Mouse (Mus musculus) brain, embryonic 14.5 days (tissue): ENCODE data around the gene Xylt1. TPM values are rescaled to one million over a fixed set of nuclear protein-coding genes. Genes with fewer than 3 reads are reported as not detected.

ENCODE experiments used
- DNase-seq: peaks from one replicate; pipeline ENCODE4 v3.0.0-alpha.2; 2011; ENCODE audit warnings: low read depth
- CTCF ChIP-seq: fragments of 200-500 bp; IDR thresholded peaks from 2 replicates; pipeline ENCODE4 v1.5.1; 2012; ENCODE audit warnings: inconsistent platforms, mild to moderate bottlenecking, moderate library complexity, borderline replicate concordance; ENCODE audit not compliant: insufficient read depth, insufficient read length; ENCODE audit errors: extremely low read depth
- POLR2A ChIP-seq: fragments of 200-500 bp; IDR thresholded peaks from 2 replicates; pipeline ENCODE4 v1.6.1; 2012; ENCODE audit warnings: mild to moderate bottlenecking, inconsistent platforms, borderline replicate concordance; ENCODE audit not compliant: poor library complexity, insufficient read depth, insufficient read length, severe bottlenecking; ENCODE audit errors: extremely low read depth
- polyA plus RNA-seq: library from polyadenylated mRNA; depleted of rRNA; stranded (reverse); fragments of >200 nt; gene quantifications from 2 replicates; pipeline ENCODE4 v1.2.3, GENCODE M21; 2012

The Xylt1 gene
- polyA plus RNA-seq, 1 experiment: 8.2 TPM

DNA sequence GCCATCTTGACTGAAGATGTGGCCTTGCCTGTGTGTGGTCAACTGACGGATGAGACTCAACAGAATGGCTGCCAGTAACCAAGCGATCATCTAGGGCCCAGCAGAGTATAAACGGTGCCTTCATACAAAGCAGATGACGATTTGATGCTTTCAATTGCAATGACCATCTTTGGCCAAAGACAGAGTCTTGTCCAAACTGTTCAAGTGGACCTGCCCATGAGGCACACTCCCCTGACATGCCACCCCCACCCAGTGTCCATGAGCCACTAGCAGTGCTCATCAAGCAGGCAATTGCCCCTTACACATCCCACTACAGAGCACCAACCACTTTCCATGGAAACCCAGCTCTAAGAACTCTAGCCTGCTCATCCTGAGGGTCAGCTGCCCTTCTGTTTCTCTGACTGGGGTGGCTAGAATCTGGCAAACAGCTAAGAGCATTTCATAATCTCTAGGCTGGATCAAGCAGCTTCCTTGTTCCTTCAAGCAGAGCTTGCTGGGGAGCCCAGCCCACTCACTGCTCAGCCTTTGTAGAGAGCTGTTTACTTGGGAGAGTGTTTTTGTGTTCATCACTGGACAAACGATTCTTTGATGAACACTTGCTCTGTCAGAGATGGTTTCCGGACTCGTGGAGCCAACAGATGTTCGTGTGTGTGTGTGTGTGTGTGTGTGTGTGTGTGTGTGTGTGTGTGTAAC lies 114.0 kb downstream of the Xylt1 start:
- peak; percentile 52 for DNase-seq
- TF ChIP-seq POLR2A: no peak
- no peak for TF ChIP-seq CTCF

DNA sequence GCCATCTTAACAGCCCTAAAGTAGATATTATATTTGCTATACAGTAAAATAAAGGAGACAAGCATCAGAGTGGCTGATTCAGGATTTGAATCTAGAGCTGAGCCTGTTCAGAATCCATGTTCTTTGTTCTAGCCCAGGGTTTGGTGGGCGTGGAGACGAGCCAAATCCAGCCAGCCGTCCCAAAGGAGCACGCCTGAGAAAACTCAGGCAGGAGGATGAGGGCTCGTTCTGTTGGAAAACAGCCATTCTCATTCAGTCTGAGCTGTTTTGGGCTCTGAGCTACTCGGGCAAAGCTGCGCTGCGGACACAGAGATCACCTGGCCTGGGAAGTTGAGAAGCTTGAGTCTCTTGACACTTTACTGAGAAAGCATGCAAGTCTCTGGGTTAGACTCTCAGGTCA lies 115.0 kb downstream of the Xylt1 start:
- TF ChIP-seq POLR2A: no peak
- TF ChIP-seq CTCF: no peak
- peak; percentile 72 for DNase-seq

DNA sequence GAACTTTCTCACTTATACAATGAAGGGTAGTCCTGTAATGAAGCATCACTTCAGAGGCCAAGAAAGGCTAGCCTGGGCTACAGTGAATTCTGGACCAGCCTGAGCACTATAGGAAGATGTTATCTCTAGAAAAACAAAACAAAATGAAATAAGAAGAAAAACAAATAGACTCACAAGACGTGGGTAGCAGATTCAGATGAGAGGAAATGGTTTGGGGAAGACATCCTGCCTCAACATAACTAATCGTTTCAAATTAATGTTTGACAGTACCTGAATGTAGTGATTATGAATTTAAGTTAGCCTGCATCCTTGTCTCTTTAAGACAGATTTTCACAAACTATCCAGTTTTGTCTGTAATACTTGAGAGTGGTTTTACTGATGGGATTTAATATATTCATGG lies 117.4 kb downstream of the Xylt1 start:
- DNase-seq: no peak
- TF ChIP-seq POLR2A: no peak
- no peak for TF ChIP-seq CTCF

DNA sequence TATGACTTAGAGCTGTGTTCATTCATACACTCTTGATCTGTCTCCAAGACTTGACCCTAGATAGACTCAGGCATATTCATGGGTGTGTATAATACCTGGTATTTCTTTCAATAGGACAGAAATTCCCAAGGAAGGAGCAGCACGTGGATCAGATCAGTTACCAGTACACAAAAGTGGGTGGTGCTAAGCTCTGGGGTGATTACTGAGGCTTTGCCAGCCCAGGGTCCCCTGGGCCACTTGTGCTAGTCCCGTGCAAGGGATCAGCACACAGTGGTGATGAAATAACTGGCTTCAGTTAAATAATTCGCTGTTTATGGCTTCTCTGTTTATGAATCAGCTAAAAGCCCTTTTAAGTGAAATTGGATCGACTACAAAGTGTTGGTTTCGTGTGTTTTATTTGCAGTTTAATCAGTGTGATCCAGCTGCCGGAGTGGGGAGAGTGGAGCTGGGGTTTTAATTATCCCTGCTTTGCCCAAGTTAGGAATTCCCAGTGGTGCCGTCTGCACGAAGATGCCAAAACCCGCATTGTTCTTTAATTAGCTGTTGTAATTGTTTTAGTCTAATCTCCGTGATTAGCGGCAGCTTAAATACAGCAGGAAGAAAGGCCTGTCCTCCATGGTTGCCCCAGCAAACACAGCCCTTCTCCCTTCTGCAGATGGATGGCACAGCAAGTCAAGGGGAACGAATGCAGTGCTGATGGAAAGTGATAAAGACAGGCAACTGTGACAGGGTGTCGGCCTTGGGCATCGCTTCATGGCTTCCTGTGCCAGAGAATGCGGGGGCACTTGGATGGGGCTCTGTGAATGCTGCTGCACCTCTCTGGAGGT lies 120.8 kb downstream of the Xylt1 start:
- peak; percentile 88 for DNase-seq
- TF ChIP-seq POLR2A (no peak), CTCF (no peak)

DNA sequence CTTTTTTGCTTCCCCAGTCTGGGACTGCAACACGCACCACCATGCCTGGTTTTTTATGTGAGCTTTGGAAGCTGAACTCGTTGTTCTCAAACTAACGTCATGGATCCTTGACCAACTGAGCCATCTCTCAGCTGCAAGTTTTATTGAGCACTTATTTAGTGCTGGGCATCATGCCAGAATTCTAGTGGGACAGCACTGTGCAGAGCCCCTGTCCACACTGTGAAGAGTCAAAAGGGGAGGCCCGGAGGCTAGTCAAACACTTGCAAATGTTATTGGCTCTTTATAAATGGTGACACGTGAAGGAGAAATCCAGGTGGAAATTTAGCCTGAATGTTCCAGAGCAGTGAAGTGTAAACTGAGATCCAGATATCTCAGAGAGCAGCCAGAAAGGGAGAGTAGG lies 121.6 kb downstream of the Xylt1 start:
- no peak for TF ChIP-seq CTCF
- TF ChIP-seq POLR2A: no peak
- DNase-seq: peak; percentile 20

DNA sequence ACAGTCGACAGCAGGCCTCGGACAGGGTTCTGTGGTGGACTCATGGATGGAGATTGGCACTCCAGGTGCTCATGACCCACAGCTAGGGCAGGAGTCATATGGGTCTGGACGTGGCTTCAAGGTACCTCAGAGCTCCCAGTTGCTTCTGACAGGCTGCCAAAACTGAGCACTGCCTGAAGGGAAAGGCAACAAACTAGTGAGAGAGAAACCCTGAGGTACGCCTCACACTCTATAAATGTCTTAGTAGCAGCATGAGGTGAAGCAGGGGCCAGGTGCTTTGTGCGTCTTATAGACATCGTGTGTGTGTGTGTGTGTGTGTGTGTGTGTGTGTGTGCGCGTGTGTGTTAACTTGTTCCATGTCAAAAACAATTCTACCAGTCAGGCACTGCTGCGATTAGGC lies 122.9 kb downstream of the Xylt1 start:
- no peak for DNase-seq
- TF ChIP-seq POLR2A (no peak), CTCF (no peak)

DNA sequence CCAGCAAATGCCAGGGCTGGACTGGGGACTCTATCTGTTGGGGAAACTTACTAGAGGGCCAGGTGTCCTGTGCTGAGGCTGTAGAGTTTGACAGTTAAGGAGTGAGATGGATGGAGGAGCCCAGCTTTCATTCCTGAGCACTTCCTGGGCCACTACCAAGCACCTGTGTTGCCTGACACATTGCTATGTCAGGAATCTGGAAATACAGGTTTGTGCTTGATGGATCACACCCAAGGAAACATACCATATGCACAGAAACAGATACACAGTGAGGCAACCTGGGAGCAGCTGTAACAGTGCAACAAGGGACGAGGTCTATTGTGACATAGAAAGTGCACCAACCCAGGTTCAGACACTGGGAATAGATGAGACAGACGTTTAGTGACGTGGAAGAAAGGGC lies 125.0 kb downstream of the Xylt1 start:
- no peak for TF ChIP-seq POLR2A
- TF ChIP-seq CTCF: no peak
- no peak for DNase-seq

DNA sequence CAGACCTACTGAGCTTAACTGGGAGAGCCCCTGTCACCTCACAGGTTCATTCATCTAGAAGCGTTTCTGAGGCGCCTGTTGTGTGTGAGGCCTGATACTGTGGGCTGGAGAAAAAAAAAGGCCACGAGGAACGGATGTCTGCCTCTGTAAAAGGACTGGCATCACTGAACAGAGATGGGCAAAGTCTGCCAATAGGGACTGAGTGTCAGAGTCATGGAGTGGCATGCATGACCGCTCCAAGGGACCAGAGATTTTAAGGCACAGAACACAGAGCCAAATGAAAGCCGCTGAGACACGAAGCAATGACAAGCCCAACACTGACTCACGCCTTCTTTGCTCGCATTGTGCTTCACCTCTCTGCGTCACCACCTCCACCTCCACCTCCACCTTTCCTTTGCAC lies 126.6 kb downstream of the Xylt1 start:
- TF ChIP-seq POLR2A (no peak), CTCF (no peak)
- no peak for DNase-seq

DNA sequence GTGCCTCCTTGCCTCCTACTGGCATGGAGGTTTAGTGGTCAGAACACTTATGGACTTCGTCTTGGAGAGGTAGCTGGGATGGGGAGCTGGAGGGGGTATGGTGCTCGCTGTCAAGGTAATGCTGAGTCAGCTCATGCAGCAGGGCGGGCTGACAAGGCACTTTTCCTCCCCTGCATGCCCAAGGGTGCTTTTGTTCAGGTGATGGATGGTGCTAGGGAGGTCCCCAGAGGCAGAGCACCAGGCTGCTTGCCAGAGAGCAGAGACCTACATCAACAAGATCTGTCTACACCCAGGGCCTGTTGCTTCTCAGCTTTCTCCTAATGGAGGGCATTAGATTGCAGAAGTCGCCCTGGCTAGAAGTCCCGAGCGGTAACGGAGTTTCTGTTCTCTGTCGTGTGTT lies 127.3 kb downstream of the Xylt1 start:
- no peak for TF ChIP-seq POLR2A
- TF ChIP-seq CTCF: no peak
- peak; percentile 21 for DNase-seq

DNA sequence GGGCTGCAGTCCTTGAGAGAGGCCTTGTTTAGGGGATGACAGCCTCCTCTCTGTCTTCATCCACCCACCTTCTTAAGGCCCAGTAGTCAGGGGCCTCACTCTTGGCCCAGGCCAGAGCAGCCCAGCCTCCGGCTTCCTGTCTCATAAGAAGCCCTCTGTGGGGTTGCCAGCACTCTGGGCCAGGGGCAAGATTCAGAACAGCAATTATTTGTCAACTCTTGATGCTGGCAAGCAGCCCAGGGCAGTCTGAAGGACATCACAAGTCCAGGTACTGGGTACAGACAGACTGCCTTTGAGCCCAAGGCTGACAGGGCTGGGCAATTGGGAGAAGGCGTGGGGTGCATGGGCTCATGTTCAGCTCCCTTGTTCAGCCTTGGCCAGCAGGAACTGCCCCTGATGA lies 129.3 kb downstream of the Xylt1 start:
- DNase-seq: peak; percentile 38
- no peak for TF ChIP-seq POLR2A
- no peak for TF ChIP-seq CTCF

DNA sequence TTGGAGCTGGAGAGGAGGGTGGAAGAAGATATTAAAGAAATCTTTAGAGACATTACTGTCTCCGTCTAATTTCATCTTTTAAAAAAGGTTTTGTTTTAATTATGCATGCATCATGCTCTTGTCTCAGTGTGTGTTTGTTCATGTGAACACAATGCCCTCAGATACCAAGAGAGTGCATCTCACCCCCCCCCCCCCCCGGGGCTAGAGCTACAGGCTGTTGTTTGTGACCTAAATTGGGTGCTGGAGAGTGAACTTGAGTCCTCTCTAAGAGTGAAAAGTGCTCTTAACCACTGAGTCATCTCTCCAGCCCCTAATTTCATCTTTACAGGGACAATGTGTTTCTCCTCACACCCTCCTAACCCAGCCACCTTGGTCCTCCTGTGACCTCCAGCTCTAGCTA lies 131.5 kb downstream of the Xylt1 start:
- TF ChIP-seq POLR2A: no peak
- TF ChIP-seq CTCF: no peak
- no peak for DNase-seq

DNA sequence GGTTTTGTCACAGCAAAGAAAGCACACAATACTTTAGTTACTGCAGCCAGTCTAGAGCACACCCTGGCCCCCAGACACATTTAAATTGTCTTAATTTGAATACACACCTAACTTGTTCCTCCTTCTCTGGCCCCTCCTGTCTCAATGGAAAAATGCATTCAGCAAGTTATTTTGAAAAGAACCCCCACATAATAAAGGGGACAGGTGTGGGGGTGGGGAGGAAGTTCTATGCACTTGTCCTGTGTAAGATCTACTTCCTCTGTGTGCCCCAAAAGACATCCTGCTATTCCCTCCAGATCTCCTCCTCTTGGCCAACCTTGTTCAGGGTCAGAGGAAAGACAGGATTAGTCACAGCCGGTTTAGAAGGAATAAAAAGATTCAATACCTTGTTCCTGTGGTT lies 135.0 kb downstream of the Xylt1 start:
- no peak for DNase-seq
- TF ChIP-seq POLR2A (no peak), CTCF (no peak)
